Mouse (Mus musculus) neutrophil, adult 5-6 weeks (primary cell): ENCODE measurements around the gene Zpr1. TPM values are rescaled to one million over a fixed set of nuclear protein-coding genes. Genes with fewer than 3 reads are reported as not detected.
A peak's percentile ranks its signal among the peaks of the same experiment; 100 is the strongest.

Experiments
- ATAC-seq: fragments of 151-379, 151-347 bp; 2 replicates; pipeline ENCODE4 v1.8.0; 2017; ENCODE audit warnings: mild to moderate bottlenecking, moderate TSS enrichment; ENCODE audit not compliant: insufficient number of reproducible peaks, poor library complexity, low FRiP score, severe bottlenecking; ENCODE audit errors: extremely low read depth
- total RNA-seq: library from RNA; stranded (forward); fragments of 200-1000 nt; gene quantifications from 2 replicates; pipeline ENCODE4 v1.2.3, GENCODE M21; 2017

Zpr1 gene
- total RNA-seq, result 37.8 and 49.3 TPM in 2 replicates

- ATAC-seq, result peak; percentile 91
Observed at GRCm38 (mm10) chr9:46272677-46273454, at the start of gene Zpr1. TSS of gene Zpr1 (plus strand) at chr9:46273064.

- no peak for ATAC-seq
Observed at GRCm38 (mm10) chr9:46223090-46223489, 49.8 kb upstream of the Zpr1 start.

- ATAC-seq, result no peak
Observed at GRCm38 (mm10) chr9:46224101-46224500, 48.8 kb upstream of the Zpr1 start.

- no peak for ATAC-seq
Observed at GRCm38 (mm10) chr9:46224945-46225660, 47.8 kb upstream of the Zpr1 start.

GRCm38 (mm10) chr9:46227064-46227614 is 45.7 kb upstream of the Zpr1 start:
- ATAC-seq, result no peak

- ATAC-seq, result no peak
Observed at GRCm38 (mm10) chr9:46228491-46228890, 44.4 kb upstream of the Zpr1 start, which contains the start of gene Apoa1. TSS of gene Apoa1 (plus strand) at chr9:46228580.

- no peak for ATAC-seq
Observed at GRCm38 (mm10) chr9:46229573-46230449, 43.1 kb upstream of the Zpr1 start.

GRCm38 (mm10) chr9:46230450-46230975 is 42.4 kb upstream of the Zpr1 start:
- no peak for ATAC-seq

- no peak for ATAC-seq
Observed at GRCm38 (mm10) chr9:46235196-46235595, 37.7 kb upstream of the Zpr1 start.

GRCm38 (mm10) chr9:46235596-46235648 is 37.4 kb upstream of the Zpr1 start, which contains the start of gene Apoc3:
TSS of gene Apoc3 (minus strand) at chr9:46235636.
- ATAC-seq, result no peak

GRCm38 (mm10) chr9:46235649-46236048 is 37.2 kb upstream of the Zpr1 start:
- ATAC-seq, result no peak

- ATAC-seq, result no peak
Observed at GRCm38 (mm10) chr9:46238850-46239249, 34.0 kb upstream of the Zpr1 start.

GRCm38 (mm10) chr9:46240526-46241153 is 32.2 kb upstream of the Zpr1 start, which contains the start of gene Apoa4:
TSS of gene Apoa4 (plus strand) at chr9:46240696.
- ATAC-seq, result no peak

- ATAC-seq, result no peak
Observed at GRCm38 (mm10) chr9:46241818-46242217, 31.0 kb upstream of the Zpr1 start.

- ATAC-seq, result no peak
Observed at GRCm38 (mm10) chr9:46243122-46243521, 29.7 kb upstream of the Zpr1 start.

GRCm38 (mm10) chr9:46243584-46243983 is 29.3 kb upstream of the Zpr1 start:
- ATAC-seq, result no peak

GRCm38 (mm10) chr9:46246752-46247324 is 26.0 kb upstream of the Zpr1 start:
- ATAC-seq, result peak; percentile 44; the same call in 1 of the 2 replicates

- no peak for ATAC-seq
Observed at GRCm38 (mm10) chr9:46256177-46256576, 16.7 kb upstream of the Zpr1 start.
